Mouse (Mus musculus) limb, embryonic 11.5 days (tissue): ENCODE results near the gene Thsd7b. TPM values are rescaled to one million over a fixed set of nuclear protein-coding genes. Genes with fewer than 3 reads are reported as not detected.

ENCODE experiments used
- ATAC-seq: fragments of 200-750 bp; cut with Nextera tagmentation; 2 replicates; pipeline ENCODE4 v1.8.0; 2017; ENCODE audit warnings: low read depth; ENCODE audit not compliant: insufficient number of reproducible peaks, low FRiP score, low TSS enrichment
- DNase-seq: peaks from one replicate; pipeline ENCODE4 v3.0.0-alpha.2; 2015; ENCODE audit warnings: low spot score
- H3K27ac ChIP-seq: fragments of 300-500 bp; sonication (generic); replicated peaks from 2 replicates; pipeline ENCODE4 v1.5.1; 2014; ENCODE audit warnings: low read depth, mild to moderate bottlenecking, low read length
- H3K27me3 ChIP-seq: fragments of 300-500 bp; sonication (generic); 2 replicates; pipeline ENCODE4 v1.6.1; 2014; ENCODE audit warnings: mild to moderate bottlenecking, low read length, mixed read lengths; ENCODE audit not compliant: control insufficient read depth, insufficient read depth
- H3K36me3 ChIP-seq: fragments of 300-500 bp; sonication (generic); 2 replicates; pipeline ENCODE4 v1.6.1; 2014; ENCODE audit warnings: mild to moderate bottlenecking, low read length, moderate library complexity, mixed read lengths; ENCODE audit not compliant: control insufficient read depth, insufficient read depth
- H3K4me1 ChIP-seq: fragments of 300-500 bp; sonication (generic); 2 replicates; pipeline ENCODE4 v1.6.1; 2014; ENCODE audit warnings: low read length, mixed read lengths; ENCODE audit not compliant: control insufficient read depth, insufficient read depth
- H3K4me2 ChIP-seq: fragments of 300-500 bp; sonication (generic); 2 replicates; pipeline ENCODE4 v1.6.1; 2014; ENCODE audit warnings: low read depth, mild to moderate bottlenecking, moderate library complexity; ENCODE audit not compliant: severe bottlenecking
- H3K4me3 ChIP-seq: fragments of 300-500 bp; sonication (generic); 2 replicates; pipeline ENCODE4 v1.5.1; 2014; ENCODE audit warnings: low read depth, low read length
- H3K9ac ChIP-seq: fragments of 300-500 bp; sonication (generic); 2 replicates; pipeline ENCODE4 v1.6.1; 2014; ENCODE audit warnings: mild to moderate bottlenecking, low read length
- H3K9me3 ChIP-seq: fragments of 300-500 bp; sonication (generic); 2 replicates; pipeline ENCODE4 v1.6.1; 2016; ENCODE audit warnings: low read length; ENCODE audit not compliant: control insufficient read depth
- WGBS: fragments of 180-500 bp; shearing (Covaris S2); extraction: QIAGEN DNeasy Blood & Tissue Kit; methylation state at CpG from one replicate; pipeline ENCODE4 v1.1.7; 2014; 5-methylcytosine and 5-hydroxymethylcytosine counted together
- polyA plus RNA-seq: library from polyadenylated mRNA; unstranded; fragments of >200 nt; fragmentation: Nextera tagmentation; extraction: Ambion mirVana; gene quantifications from 2 replicates; pipeline ENCODE4 v1.2.1, GENCODE M21; 2014

Thsd7b gene
- polyA plus RNA-seq, 1 experiment from 2014 or later = 0.40 TPM

DNA sequence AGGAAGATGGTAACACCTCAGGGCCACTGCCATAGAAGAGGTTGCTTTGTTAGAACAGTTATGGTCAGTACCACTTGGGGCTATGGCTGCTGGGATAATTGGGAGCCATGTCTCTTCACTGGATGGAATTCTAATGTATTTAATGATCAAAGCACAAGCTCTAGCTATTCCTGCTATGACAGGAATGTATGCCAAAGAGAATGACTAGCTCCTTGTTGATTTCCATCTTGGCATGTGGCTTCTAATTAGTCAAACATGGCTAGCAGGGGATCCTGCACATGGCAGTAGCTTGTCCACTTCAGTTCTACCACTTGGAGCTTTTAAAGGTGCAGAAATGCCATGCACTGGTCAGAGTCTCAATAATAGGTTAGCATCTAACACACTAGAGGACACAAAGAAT lies 781.9 kb downstream of the Thsd7b start:
- H3K4me1 ChIP-seq = no peaks in the 10 kb centered on the region
- no peaks in the 10 kb centered on the region for H3K27me3 ChIP-seq
- ATAC-seq (no peak), DNase-seq (no peak)
- H3K36me3 ChIP-seq = no peaks in the 10 kb centered on the region
- H3K4me2 ChIP-seq = no peak overlapping the region
- no peak overlapping the region for H3K27ac ChIP-seq
- no peak overlapping the region for H3K4me3 ChIP-seq
- no peak overlapping the region for H3K9ac ChIP-seq
- no peaks in the 10 kb centered on the region for H3K9me3 ChIP-seq

DNA sequence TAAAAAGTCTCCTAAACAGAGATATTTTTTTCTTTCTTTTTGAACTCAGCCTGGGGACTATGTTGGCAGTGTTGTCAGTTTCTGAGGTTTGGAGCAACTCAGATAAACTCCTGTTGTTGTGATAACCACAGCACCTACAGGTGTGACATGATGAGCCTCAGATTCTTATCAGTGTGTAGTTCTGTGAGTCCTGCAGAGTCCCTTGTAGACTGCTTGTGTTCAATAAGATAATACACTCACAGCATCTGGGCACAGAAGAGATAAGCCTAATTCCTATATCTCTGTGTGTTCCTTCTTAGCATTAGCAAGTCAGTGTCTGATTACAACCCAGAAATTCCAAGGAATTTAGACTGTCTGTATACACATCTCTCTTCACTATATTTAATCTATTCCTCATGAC lies 789.0 kb downstream of the Thsd7b start:
- Histone ChIP-seq H3K4me2 (no peak overlapping the region), H3K36me3 (no peaks in the 10 kb centered on the region), H3K4me3 (no peak overlapping the region), H3K27ac (no peak overlapping the region), H3K27me3 (no peaks in the 10 kb centered on the region), H3K4me1 (no peaks in the 10 kb centered on the region), H3K9me3 (no peaks in the 10 kb centered on the region), H3K9ac (no peak overlapping the region)
- no peak for ATAC-seq
- DNase-seq = no peak

DNA sequence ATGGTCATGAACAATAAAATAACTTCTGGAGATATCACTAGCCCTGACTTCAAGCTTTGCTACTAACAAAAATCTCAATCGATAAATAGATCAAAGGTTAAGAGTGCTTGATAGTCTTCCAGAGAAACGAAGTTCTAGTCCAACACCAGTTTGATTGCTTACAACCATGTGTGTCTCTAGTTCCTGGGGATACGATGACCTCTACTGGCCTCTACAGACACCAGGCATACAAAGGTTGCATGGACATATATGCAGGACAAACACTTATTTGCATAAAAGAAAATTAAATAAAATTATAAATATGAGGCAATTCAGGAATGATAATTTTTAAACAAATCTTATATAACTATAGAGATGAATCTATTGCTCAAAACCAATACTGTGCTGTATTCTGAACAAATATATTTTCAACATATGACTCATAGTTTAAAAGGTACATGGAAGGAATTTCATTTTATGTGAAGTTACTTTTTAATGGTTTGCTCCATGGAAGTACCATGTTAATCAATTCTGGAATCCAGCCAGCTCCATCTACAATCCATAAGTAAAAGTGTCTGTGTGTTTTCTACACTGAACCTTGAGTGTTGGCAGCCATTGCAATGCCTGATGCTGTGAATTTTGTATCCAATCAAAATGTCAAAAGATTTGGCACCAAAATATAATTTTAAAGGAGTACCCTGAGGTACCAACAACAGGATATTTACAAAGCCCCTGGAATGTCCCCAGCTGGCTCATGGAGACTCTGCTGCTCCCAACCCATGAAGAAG lies 793.3 kb downstream of the Thsd7b start:
- H3K27me3 ChIP-seq = no peaks in the 10 kb centered on the region
- ATAC-seq (no peak), DNase-seq (no peak)
- no peaks in the 10 kb centered on the region for H3K4me1 ChIP-seq
- H3K4me3 ChIP-seq = no peak overlapping the region
- no peaks in the 10 kb centered on the region for H3K9me3 ChIP-seq
- WGBS = 83% methylated on average over 3 of the region's 3 CpGs
- H3K4me2 ChIP-seq = no peak overlapping the region
- H3K9ac ChIP-seq = no peak overlapping the region
- no peaks in the 10 kb centered on the region for H3K36me3 ChIP-seq
- no peak overlapping the region for H3K27ac ChIP-seq

DNA sequence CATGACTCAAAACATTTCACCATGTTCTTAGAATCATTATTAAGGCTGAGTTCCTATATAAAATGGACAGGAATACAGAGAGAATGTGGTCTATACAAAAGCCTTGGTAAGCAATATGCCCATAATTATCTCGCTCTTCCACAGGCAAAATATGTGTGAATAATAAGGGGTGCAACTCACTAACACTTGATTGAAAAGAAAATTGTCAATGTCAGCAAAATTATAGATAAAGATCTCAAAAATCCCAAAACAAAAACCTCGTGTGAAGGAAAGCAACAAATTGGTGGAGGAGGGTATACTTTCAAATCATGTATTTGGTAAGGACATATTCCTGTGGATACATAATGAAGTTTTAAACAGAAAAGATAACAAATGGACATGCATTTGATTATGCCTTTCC lies 810.7 kb downstream of the Thsd7b start:
- Histone ChIP-seq H3K4me1 (no peaks in the 10 kb centered on the region), H3K4me2 (no peak overlapping the region), H3K36me3 (no peaks in the 10 kb centered on the region), H3K9ac (no peak overlapping the region), H3K4me3 (no peak overlapping the region), H3K9me3 (no peaks in the 10 kb centered on the region), H3K27me3 (no peaks in the 10 kb centered on the region), H3K27ac (no peak overlapping the region)
- ATAC-seq (no peak), DNase-seq (no peak)
- WGBS = 85% methylated on average over 2 of the region's 2 CpGs

DNA sequence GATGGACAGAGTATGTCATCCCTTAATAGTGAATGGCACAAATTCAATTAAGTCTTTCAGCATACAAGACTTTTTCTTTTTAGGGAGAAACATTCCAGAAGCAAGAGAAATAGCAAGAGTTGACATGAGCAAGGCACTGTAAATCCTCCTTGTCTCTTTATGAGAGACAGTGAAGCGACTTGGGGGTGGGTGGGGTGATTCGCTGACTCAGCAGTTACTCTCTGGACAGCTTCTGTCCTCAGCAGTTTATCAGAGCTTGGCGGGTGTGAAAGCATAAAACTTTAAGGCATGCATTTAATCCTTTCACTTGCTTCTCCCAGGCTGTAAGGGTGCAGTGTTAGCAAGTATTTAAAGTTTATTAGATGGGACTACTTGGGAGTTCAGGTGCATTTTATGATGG lies 812.1 kb downstream of the Thsd7b start:
- Histone ChIP-seq H3K9me3 (no peaks in the 10 kb centered on the region), H3K4me2 (no peak overlapping the region), H3K27ac (no peak overlapping the region), H3K4me1 (no peaks in the 10 kb centered on the region), H3K27me3 (no peaks in the 10 kb centered on the region), H3K9ac (no peak overlapping the region), H3K4me3 (no peak overlapping the region), H3K36me3 (no peaks in the 10 kb centered on the region)
- DNase-seq = no peak
- ATAC-seq = no peak
- WGBS = 69% methylated on average over 3 of the region's 3 CpGs

DNA sequence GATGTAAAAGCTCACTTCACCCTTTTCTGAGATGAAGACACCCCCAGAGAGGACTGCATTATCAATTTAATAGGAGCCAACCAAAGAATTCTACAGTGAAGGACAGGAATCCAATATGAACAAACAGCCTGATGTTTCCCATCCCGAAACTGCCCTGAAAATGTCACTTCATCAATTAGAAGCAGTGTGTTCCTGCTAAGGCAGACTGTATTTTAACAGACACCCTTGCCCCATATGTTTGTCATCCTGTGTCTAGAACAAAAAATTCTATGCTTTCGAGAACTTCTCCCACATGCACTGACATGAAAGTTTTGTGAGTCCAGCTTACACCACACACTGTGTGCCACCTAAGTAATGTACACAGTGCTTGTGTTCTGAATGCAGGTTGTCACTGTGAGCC lies 812.8 kb downstream of the Thsd7b start:
- no peak overlapping the region for H3K27ac ChIP-seq
- H3K4me1 ChIP-seq = no peaks in the 10 kb centered on the region
- no peak overlapping the region for H3K9ac ChIP-seq
- H3K4me2 ChIP-seq = no peak overlapping the region
- 82% methylated on average over 2 of the region's 2 CpGs for WGBS
- no peaks in the 10 kb centered on the region for H3K9me3 ChIP-seq
- H3K4me3 ChIP-seq = no peak overlapping the region
- DNase-seq (no peak), ATAC-seq (no peak)
- H3K36me3 ChIP-seq = no peaks in the 10 kb centered on the region
- no peaks in the 10 kb centered on the region for H3K27me3 ChIP-seq

DNA sequence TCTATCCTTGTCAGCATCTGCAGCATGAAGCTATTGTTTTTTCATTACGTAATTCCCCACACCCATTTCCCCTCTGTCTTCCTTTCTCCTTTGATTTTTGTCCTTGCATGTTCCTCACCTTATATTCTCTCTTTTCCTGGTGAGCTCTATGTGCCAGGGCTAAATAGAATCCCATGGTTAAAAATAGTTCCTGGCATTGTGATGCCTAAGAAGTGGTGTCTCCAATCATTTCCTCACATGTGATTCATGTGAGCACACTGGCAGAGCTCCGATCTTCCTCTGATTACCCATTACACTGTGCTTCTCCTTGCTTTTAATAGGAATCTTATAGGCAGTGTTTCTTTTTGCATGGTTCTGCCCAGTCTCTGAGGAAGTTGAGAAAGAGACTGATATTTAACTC lies 826.1 kb downstream of the Thsd7b start:
- Histone ChIP-seq H3K9me3 (no peaks in the 10 kb centered on the region), H3K4me3 (no peak overlapping the region), H3K4me1 (no peaks in the 10 kb centered on the region), H3K27me3 (no peaks in the 10 kb centered on the region), H3K27ac (no peak overlapping the region), H3K9ac (no peak overlapping the region), H3K36me3 (no peaks in the 10 kb centered on the region), H3K4me2 (no peak overlapping the region)
- 86% methylated on average over 2 of the region's 2 CpGs for WGBS
- no peak for ATAC-seq
- no peak for DNase-seq

DNA sequence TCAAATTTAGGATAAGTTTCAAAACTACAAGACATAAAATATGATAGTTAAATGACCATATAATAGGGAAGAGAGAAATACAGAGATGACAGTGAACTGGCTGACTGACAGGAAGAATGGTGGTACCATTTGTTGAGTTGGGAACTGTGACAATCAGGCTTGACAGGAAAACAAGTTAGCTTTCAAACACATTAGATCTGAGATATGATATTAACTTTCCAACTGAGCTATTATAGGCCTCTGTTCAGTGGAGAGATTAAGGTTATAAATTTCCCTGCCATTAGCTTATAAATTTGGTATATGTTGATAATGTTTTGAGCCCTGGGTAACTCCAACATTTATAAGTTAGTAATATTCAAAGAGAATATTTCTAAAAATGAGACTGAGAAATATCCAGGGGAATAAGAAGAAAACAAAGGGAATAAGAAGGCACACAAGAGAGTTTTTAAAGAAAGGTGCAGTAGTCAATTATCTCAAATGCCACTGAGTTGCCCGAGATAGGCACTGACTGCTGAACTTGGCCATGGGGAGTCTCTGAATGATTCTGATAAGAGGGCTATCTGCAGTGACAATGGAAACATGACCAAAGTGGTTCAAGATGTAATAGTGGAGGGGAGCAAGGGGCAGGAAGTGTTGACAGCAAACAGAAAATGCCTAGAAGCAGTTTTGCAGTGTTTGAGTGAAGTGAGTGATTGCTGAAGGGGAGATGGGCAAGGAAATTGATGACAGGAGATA lies 839.6 kb downstream of the Thsd7b start:
- Histone ChIP-seq H3K27me3 (no peaks in the 10 kb centered on the region), H3K4me3 (no peak overlapping the region), H3K4me2 (no peak overlapping the region), H3K27ac (no peak overlapping the region), H3K9ac (no peak overlapping the region), H3K4me1 (no peaks in the 10 kb centered on the region), H3K9me3 (no peaks in the 10 kb centered on the region), H3K36me3 (no peaks in the 10 kb centered on the region)
- no peak for DNase-seq
- no peak for ATAC-seq
- WGBS = 93% methylated on average over 1 of the region's 1 CpGs
